Mouse (Mus musculus) kidney, embryonic 16.5 days (tissue): ENCODE data around the gene Rlbp1. TPM values are rescaled to one million over a fixed set of nuclear protein-coding genes. Genes with fewer than 3 reads are reported as not detected.

Source experiments
- ATAC-seq: fragments of 200-750 bp; cut with Nextera tagmentation; 2 replicates; pipeline ENCODE4 v1.8.0; 2017; ENCODE audit warnings: moderate TSS enrichment; ENCODE audit not compliant: low FRiP score, low TSS enrichment
- H3K27ac ChIP-seq: fragments of 300-500 bp; sonication (generic); 2 replicates; pipeline ENCODE4 v1.5.1; 2014; ENCODE audit warnings: low read length
- H3K27me3 ChIP-seq: fragments of 300-500 bp; sonication (generic); 2 replicates; pipeline ENCODE4 v1.6.1; 2014; ENCODE audit warnings: low read length, control low read depth, mixed read lengths; ENCODE audit not compliant: insufficient read depth
- H3K36me3 ChIP-seq: fragments of 300-500 bp; sonication (generic); 2 replicates; pipeline ENCODE4 v1.6.1; 2014; ENCODE audit warnings: low read length, control low read depth, mixed read lengths; ENCODE audit not compliant: insufficient read depth
- H3K4me1 ChIP-seq: fragments of 300-500 bp; sonication (generic); 2 replicates; pipeline ENCODE4 v1.6.1; 2014; ENCODE audit warnings: low read length, control low read depth, mixed read lengths; ENCODE audit not compliant: insufficient read depth
- H3K4me2 ChIP-seq: fragments of 300-500 bp; sonication (generic); replicated peaks from 2 replicates; pipeline ENCODE4 v1.6.1; 2014; ENCODE audit warnings: low read depth, low read length
- H3K4me3 ChIP-seq: fragments of 300-500 bp; sonication (generic); 2 replicates; pipeline ENCODE4 v1.5.1; 2014; ENCODE audit warnings: mild to moderate bottlenecking, low read length
- H3K9ac ChIP-seq: fragments of 300-500 bp; sonication (generic); replicated peaks from 2 replicates; pipeline ENCODE4 v1.6.1; 2014; ENCODE audit warnings: low read length
- H3K9me3 ChIP-seq: fragments of 300-500 bp; sonication (generic); 2 replicates; pipeline ENCODE4 v1.6.1; 2016; ENCODE audit warnings: low read length, control low read depth
- WGBS: fragments of 180-500 bp; shearing (Covaris S2); extraction: QIAGEN DNeasy Blood & Tissue Kit; methylation state at CpG from one replicate; pipeline ENCODE4 v1.1.7; 2014; 5-methylcytosine and 5-hydroxymethylcytosine counted together
- polyA plus RNA-seq: library from polyadenylated mRNA; unstranded; fragments of >200 nt; fragmentation: Nextera tagmentation; extraction: Ambion mirVana; gene quantifications from 2 replicates; pipeline ENCODE4 v1.2.1, GENCODE M21; 2015

Gene Rlbp1
- polyA plus RNA-seq, 1 experiment from 2014 or later = 0.51 TPM

DNA sequence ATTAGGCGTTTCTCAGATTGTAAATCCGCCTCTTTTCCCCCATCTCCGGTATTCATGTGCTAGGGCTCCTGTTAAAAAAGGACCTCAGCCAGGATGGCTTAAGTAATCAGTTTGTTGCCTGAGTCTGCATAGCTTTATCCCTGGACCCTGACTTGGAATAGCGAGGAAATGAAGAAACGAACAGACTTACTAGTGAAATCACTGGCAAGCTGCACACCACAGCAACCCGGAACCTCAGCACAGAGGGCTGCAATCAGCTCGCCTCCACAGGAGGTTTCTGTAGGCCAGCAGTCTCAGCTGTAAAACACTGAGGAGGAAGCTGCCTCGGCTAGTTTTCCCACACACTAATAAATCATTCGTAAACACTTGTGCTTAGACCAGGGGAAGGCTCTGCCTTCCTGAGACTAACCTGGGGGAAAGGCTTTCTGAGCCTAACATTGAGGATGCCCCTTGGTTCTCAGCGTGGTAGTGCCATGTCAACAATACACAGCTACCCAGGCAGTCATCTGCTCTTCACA, 10.7 kb upstream of the Rlbp1 start:
- no peaks in the 10 kb centered on the region for H3K9me3 ChIP-seq
- no peaks in the 10 kb centered on the region for H3K36me3 ChIP-seq
- H3K4me2 ChIP-seq = no peak overlapping the region
- no peak for ATAC-seq
- no peak overlapping the region for H3K4me3 ChIP-seq
- peaks cover 5% of the 10 kb centered on the region for H3K4me1 ChIP-seq
- H3K27me3 ChIP-seq = no peaks in the 10 kb centered on the region
- 41% methylated on average over 10 of the region's 10 CpGs for WGBS
- H3K27ac ChIP-seq = no peak overlapping the region
- no peak overlapping the region for H3K9ac ChIP-seq

DNA sequence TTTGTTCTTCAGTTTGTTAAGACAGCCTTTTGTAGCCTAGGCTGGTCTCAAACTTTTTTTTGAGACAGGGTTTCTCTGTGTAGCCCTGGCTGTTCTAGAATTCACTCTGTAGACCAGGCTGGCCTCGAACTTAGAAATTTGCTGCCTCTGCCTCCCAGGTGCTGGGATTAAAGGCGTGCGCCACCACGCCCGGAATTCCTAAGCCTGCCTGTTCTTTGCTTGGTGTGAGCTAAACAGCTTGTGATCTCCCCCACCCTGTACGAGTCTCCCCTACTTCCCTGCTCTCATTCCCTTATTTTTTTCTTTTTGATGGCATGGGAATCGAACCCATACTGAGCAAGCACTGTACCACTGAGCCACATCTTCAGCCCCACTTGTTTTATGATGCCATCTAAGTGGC, 8.3 kb upstream of the Rlbp1 start:
- no peaks in the 10 kb centered on the region for H3K36me3 ChIP-seq
- H3K4me1 ChIP-seq = peaks cover 7% of the 10 kb centered on the region
- H3K9ac ChIP-seq = no peak overlapping the region
- H3K9me3 ChIP-seq = no peaks in the 10 kb centered on the region
- H3K27ac ChIP-seq = no peak overlapping the region
- 89% methylated on average over 7 of the region's 7 CpGs for WGBS
- H3K27me3 ChIP-seq = no peaks in the 10 kb centered on the region
- ATAC-seq = no peak
- no peak overlapping the region for H3K4me3 ChIP-seq
- H3K4me2 ChIP-seq = no peak overlapping the region

DNA sequence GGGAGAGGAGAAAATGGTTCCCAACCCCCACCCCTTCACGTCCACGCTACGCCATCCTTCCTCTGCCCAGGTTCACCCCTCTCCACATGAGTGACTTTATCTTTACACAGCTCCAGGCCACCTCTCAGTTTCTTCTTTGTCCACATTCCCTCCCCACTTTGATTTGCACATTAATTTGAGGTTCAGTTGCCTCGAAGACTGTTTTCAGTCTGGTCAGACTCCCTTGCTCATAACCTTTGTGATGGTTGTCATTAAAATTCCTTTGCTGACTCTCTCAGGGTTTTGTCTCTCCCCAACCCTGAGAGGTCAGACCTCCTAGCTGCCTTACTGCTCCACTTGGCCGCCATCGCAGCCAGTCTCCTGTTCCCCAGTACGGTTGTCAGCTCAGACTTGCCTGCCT, 7.8 kb upstream of the Rlbp1 start:
- no peak overlapping the region for H3K4me2 ChIP-seq
- WGBS = 42% methylated on average over 7 of the region's 7 CpGs
- ATAC-seq = no peak
- no peak overlapping the region for H3K27ac ChIP-seq
- H3K27me3 ChIP-seq = no peaks in the 10 kb centered on the region
- no peaks in the 10 kb centered on the region for H3K9me3 ChIP-seq
- no peaks in the 10 kb centered on the region for H3K36me3 ChIP-seq
- H3K4me3 ChIP-seq = no peak overlapping the region
- H3K4me1 ChIP-seq = peaks cover 7% of the 10 kb centered on the region
- no peak overlapping the region for H3K9ac ChIP-seq

DNA sequence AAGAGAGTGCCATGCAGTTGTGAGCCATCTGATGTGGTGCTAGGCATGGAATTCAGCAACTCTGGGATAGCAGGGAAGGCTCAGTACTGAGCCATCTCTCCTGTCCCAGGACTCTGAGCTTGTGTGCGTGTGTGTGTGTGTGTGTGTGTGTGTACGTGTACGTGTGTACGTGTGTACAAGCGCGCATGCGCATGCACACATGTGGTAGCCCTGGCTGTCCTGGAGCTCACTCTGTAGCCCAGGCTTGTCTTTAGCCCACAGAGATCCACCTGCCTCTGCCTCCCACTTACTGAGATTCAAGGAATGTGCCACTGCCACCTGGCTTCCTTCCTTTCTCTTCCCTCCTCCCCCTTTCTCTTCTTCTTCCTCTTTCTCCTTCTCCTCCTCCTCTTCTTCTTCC, 7.1 kb upstream of the Rlbp1 start:
- Histone ChIP-seq H3K4me2 (no peak overlapping the region), H3K9me3 (no peaks in the 10 kb centered on the region), H3K4me3 (no peak overlapping the region), H3K27ac (no peak overlapping the region), H3K36me3 (no peaks in the 10 kb centered on the region), H3K4me1 (peaks cover 7% of the 10 kb centered on the region), H3K27me3 (no peaks in the 10 kb centered on the region), H3K9ac (no peak overlapping the region)
- 96% methylated on average over 7 of the region's 7 CpGs for WGBS
- ATAC-seq = no peak

DNA sequence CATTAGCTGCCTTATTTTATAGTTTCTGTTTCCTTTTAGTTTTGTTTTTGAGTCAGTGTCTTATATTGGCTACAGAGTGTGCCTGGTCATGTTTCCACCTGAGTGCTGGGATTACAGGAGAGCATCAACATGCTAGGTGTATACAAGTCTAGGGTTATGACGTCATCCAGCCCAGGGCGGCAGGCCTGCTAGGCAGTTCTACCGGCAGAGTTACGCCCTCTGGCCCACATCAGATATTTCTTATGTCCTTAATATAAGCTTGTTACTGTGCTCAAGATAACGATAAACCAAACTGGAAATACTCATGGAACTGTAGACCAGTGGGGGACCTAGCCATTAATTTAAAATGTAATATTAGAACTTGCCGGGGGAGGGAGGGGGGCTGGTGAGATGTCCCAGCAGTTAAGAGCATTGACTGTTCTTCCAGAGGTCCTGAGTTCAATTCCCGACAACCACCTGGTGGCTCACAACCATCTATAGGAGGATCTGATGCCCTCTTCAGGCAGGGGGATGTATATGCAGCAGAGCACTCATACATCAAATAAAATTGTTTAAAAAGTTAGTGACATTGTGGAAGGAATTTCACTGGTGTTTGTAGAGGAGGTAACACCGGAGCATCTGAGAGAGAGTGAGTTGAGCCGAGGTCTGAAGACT, 6.1 kb upstream of the Rlbp1 start:
- no peaks in the 10 kb centered on the region for H3K9me3 ChIP-seq
- no peaks in the 10 kb centered on the region for H3K36me3 ChIP-seq
- peak overlapping the region; percentile 89 for H3K4me2 ChIP-seq
- ATAC-seq = peak; percentile 31; the same call in 1 of the 2 replicates
- H3K4me3 ChIP-seq = peak overlapping the region; percentile 75
- no peaks in the 10 kb centered on the region for H3K27me3 ChIP-seq
- no peak overlapping the region; the same call in 1 of the 2 replicates for H3K9ac ChIP-seq
- 54% methylated on average over 9 of the region's 9 CpGs for WGBS
- H3K27ac ChIP-seq = no peak overlapping the region
- H3K4me1 ChIP-seq = peaks cover 7% of the 10 kb centered on the region

DNA sequence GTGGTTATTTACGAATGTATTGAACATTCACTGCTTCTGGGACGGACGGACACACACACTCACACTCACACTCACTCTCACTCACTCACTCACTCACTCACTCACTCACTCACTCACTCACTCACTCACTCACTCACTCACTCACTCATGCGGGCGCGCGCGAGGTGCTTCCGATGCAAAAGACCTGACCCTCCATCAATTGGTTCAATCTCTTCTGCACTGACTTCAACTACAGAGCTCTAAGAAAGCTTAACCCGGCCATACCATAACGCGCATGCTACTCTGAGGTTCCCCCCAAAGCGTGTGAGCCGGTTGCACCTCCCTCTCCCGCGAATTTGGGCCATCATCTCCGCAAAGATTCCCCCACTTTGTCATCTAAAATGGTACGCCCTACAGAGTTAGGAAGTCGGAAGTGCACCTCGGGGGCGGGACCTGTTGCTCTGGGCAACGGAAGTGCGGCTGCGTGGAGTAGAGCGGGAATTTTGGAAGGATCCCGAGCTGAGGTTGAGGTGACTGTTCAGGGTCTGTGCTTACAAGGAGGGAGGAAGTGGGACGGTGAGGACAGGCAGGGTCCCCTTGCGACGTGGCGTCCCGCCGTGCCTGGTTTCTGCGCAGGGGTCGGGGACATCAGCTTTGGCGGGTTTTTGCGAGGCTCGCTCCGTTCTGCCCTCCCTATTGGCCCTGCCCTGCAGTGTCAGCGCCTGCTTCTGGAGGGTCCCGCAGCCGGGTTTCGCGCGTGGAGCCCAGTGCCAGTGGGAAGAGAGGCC, 5.2 kb upstream of the Rlbp1 start, which contains the start of gene Fanci:
Gene Fanci, plus strand, starts transcription at position 47 of the 767 bp plus-strand sequence.
- Histone ChIP-seq H3K9me3 (no peaks in the 10 kb centered on the region), H3K4me2 (peak within 1 kb of the TSS; percentile 89), H3K4me1 (peaks cover 7% of the 10 kb centered on the region), H3K27ac (peak within 1 kb of the TSS; percentile 81), H3K9ac (peak within 1 kb of the TSS; percentile 75), H3K36me3 (no peaks in the 10 kb centered on the region), H3K4me3 (peak within 1 kb of the TSS; percentile 75), H3K27me3 (no peaks in the 10 kb centered on the region)
- ATAC-seq = peak; percentile 95
- under 1% methylated on average over 44 of the region's 44 CpGs for WGBS

DNA sequence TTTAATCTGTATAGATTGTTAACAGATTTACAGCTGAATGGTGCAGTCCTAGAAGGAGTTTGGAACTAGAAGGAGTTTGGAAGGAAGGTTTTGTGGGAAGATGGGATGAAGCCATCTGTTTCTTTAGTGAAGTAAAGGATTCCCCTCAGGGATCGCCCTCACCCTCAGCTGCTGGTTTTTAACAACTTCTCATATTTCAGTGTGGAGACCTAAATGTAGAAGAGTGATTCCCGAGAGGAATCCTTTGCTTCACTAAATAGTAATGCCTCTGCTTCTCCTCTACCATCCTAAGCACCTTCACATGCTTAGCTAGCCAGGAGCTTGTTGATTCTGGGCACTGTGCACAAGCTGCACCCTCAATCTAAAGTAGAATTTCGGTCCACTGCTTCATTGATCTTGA, 4.6 kb upstream of the Rlbp1 start:
- Histone ChIP-seq H3K9me3 (no peaks in the 10 kb centered on the region), H3K4me1 (peaks cover 7% of the 10 kb centered on the region), H3K4me2 (peak overlapping the region; percentile 89), H3K36me3 (no peaks in the 10 kb centered on the region), H3K4me3 (peak overlapping the region; percentile 75), H3K27ac (peak overlapping the region; percentile 81), H3K27me3 (no peaks in the 10 kb centered on the region), H3K9ac (peak overlapping the region; percentile 75)
- no peak; the same call in 1 of the 2 replicates for ATAC-seq
- 1% methylated on average over 3 of the region's 3 CpGs for WGBS

DNA sequence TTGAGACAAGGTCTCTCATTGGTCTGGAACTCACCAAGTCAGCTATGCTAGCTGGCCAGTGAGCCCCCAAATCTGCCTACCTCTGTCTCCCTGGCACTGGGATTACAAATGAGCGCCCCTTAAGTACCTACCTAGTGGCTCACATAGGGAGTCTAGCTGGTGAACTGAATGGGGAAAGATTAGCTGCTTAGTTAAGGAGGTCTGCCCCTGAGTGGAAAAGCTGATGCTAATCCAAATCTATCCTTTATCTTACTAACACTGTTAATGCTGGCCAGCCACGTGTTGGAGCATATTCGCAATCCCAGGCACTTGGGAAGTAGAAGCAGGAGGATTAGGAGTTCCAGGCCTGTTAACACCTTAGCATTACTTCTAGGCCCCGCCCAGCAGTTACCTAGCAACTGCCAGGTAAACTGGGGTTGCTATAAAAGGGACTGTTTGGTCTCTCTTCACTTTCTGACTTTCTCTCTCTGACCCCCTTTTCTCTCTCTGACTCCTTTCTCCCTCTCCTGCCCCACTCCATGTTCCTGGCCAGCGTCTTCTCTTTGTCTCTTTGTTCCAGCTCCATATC, 3.4 kb upstream of the Rlbp1 start:
- no peak for ATAC-seq
- no peak overlapping the region for H3K4me3 ChIP-seq
- H3K27ac ChIP-seq = no peak overlapping the region
- no peaks in the 10 kb centered on the region for H3K36me3 ChIP-seq
- no peaks in the 10 kb centered on the region for H3K9me3 ChIP-seq
- H3K27me3 ChIP-seq = no peaks in the 10 kb centered on the region
- H3K9ac ChIP-seq = no peak overlapping the region
- 73% methylated on average over 5 of the region's 5 CpGs for WGBS
- no peak overlapping the region for H3K4me2 ChIP-seq
- H3K4me1 ChIP-seq = peaks cover 7% of the 10 kb centered on the region

DNA sequence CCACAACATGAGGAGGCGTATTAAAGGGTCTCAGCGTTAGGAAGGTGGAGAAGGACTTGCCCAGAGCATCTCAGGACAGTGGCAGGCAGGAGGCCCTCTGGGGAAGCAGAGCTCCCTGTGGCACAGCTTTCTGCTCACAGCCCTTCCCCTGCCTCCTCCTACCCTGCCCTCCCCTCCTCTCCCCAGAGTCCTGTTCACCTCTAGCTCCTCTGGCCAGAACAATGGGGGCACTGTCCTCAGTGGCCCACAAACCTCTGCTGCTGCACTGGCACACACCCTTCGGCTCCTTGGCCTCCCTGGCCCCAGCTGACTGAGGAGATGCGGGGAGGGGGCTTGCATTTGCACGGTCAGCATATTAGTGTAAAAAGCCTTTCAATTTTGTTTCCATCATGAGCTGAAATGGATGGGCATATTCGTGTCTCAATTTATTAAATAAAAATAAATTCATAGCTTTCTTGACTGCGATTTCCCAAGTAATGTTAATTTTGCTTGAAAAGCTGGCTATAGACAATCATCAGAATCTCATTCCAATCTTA, 1.9 kb upstream of the Rlbp1 start:
- Histone ChIP-seq H3K4me2 (no peak overlapping the region), H3K4me3 (no peak overlapping the region), H3K27ac (no peak overlapping the region), H3K36me3 (no peaks in the 10 kb centered on the region), H3K9ac (no peak overlapping the region), H3K27me3 (no peaks in the 10 kb centered on the region), H3K4me1 (peaks cover 7% of the 10 kb centered on the region), H3K9me3 (no peaks in the 10 kb centered on the region)
- ATAC-seq = no peak
- WGBS = 69% methylated on average over 7 of the region's 7 CpGs
